Mouse (Mus musculus): Measurements from ENCODE around the gene Capn10. TPM values are rescaled to one million over a fixed set of nuclear protein-coding genes. Genes with fewer than 3 reads are reported as not detected.

Gene Capn10
- polyA plus RNA-seq, 1 experiment from 2014 or later, result 40.2 TPM

DNA sequence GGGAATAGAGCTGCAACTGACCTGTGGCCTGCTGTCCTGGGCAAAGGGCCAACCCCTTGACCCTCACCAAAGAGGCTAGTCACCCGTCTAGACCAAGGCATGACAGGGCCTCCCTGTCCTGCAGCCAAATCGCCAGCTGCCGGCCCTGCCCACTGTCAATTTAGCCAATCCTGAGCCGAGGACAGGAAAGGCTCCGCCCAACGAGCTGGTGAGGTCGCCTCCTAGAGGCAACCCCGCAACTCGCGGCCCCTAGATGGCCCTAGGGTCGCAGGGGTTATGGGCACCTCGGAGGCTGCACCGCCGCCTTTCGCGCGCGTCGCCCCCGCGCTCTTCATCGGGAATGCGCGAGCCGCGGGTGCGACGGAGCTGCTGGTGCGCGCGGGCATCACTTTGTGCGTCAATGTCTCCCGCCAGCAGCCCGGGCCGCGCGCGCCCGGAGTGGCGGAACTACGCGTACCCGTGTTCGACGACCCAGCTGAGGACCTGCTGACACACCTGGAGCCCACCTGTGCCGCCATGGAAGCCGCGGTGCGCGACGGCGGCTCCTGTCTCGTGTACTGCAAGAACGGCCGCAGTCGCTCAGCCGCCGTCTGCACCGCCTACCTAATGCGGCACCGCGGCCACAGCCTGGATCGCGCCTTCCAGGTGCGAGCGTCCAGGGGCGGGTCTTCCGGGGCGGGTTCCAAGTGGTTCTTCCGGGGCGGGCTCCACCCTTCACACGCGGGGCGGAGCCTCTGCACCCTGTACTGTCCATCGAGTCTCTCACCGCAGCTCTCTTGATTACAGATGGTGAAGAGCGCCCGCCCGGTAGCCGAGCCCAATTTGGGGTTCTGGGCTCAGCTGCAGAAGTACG is 27.2 kb upstream of the Capn10 start, which contains the start of gene Dusp28:
Dusp28 (plus strand) TSS at position 203 of the 853 bp plus-strand sequence.
- ATAC-seq (peak; percentile 88), DNase-seq (ENCODE audit: low spot score) (peak; percentile 91)
- no peaks in the 10 kb centered on the region for H3K36me3 ChIP-seq (ENCODE audit: control insufficient read depth, insufficient read depth, low read length)
- no peaks in the 10 kb centered on the region for H3K9me3 ChIP-seq (replicated peaks; ENCODE audit: control insufficient read depth, low read length)
- H3K27ac ChIP-seq (ENCODE audit: low read depth, low read length), result peak within 1 kb of the TSS; percentile 87
- H3K4me2 ChIP-seq (ENCODE audit: low read length), result peak within 1 kb of the TSS; percentile 79
- under 1% methylated on average over 80 of the region's 81 CpGs for WGBS
- no peaks in the 10 kb centered on the region for H3K27me3 ChIP-seq (replicated peaks; ENCODE audit: control insufficient read depth, insufficient read depth, low read length)
- peaks cover 21% of the 10 kb centered on the region for H3K4me1 ChIP-seq (ENCODE audit: control insufficient read depth, insufficient read depth, low read length)
- H3K9ac ChIP-seq (ENCODE audit: low read length), result peak within 1 kb of the TSS; percentile 75
- H3K4me3 ChIP-seq (ENCODE audit: low read depth, low read length), result peak within 1 kb of the TSS; percentile 75

DNA sequence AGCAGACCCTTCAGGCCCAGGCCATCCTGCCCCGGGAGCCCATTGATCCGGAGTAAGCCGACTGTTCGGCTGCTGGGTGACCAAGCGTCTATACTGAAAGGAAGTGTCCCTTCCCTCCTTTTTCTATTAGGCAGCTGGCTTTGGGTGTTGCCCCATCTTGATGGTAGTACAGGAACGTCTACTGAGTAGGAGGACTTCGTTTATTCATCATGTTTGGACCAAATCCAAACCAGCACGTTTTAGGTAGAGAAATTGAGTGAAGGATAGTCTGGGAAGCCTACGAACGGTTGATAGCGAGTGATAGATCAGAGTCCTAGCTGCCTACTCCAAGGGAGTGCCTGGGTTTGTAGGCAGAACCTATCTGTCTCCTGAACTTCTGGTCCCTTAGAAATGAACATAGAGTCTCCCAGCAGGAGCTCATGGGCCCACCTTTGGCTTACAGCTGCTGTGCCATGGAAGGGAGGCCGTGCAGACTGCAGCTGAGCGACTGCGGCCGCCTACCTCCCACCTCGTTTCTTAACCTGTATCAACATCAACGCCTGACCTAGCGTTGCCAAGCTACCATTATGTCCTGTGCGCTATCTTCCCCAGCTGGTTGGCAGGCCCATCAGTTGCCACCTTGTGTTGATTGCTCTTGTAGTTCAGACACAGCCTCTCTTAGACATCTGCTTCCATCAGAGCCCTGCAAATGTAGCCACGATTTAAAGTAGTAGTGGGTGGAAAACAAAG is 26.4 kb upstream of the Capn10 start:
- H3K27me3 ChIP-seq (replicated peaks; ENCODE audit: control insufficient read depth, insufficient read depth, low read length), result no peaks in the 10 kb centered on the region
- peaks cover 26% of the 10 kb centered on the region for H3K4me1 ChIP-seq (ENCODE audit: control insufficient read depth, insufficient read depth, low read length)
- 41% methylated on average over 20 of the region's 20 CpGs for WGBS
- peak overlapping the region; percentile 75 for H3K9ac ChIP-seq (ENCODE audit: low read length)
- H3K4me3 ChIP-seq (ENCODE audit: low read depth, low read length), result peak overlapping the region; percentile 75
- DNase-seq (ENCODE audit: low spot score) (no peak), ATAC-seq (no peak)
- H3K27ac ChIP-seq (ENCODE audit: low read depth, low read length), result peak overlapping the region; percentile 87
- no peaks in the 10 kb centered on the region for H3K9me3 ChIP-seq (replicated peaks; ENCODE audit: control insufficient read depth, low read length)
- H3K36me3 ChIP-seq (ENCODE audit: control insufficient read depth, insufficient read depth, low read length), result no peaks in the 10 kb centered on the region
- H3K4me2 ChIP-seq (ENCODE audit: low read length), result peak overlapping the region; percentile 79

DNA sequence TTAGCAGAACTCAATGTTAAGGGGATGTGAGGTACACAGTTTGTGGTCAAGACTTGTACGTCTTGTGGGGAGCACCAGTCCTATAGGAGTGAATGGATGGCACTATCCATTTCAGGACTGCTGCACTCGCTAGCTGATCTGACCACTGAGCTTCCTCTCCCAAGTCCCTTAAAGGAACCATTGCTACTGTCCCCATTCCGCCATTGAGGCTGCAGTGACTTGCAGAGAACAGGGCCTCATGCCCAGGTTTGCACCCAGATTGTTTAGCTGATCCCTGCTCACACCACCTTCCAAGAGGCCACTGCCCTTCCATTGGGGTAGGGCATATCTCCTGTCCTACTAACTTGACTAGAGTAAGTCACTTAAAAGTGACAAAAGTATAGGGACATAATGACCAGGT is 25.5 kb upstream of the Capn10 start:
- Histone ChIP-seq H3K9ac (ENCODE audit: low read length) (no peak overlapping the region), H3K4me2 (ENCODE audit: low read length) (no peak overlapping the region), H3K4me3 (ENCODE audit: low read depth, low read length) (no peak overlapping the region), H3K9me3 (replicated peaks; ENCODE audit: control insufficient read depth, low read length) (no peaks in the 10 kb centered on the region), H3K27ac (ENCODE audit: low read depth, low read length) (no peak overlapping the region), H3K36me3 (ENCODE audit: control insufficient read depth, insufficient read depth, low read length) (peaks cover under 1% of the 10 kb centered on the region; the same call in 1 of the 2 replicates), H3K4me1 (ENCODE audit: control insufficient read depth, insufficient read depth, low read length) (peaks cover 24% of the 10 kb centered on the region), H3K27me3 (replicated peaks; ENCODE audit: control insufficient read depth, insufficient read depth, low read length) (no peaks in the 10 kb centered on the region)
- no peak for DNase-seq (ENCODE audit: low spot score)
- ATAC-seq, result no peak
- WGBS, result 90% methylated on average over 3 of the region's 3 CpGs

DNA sequence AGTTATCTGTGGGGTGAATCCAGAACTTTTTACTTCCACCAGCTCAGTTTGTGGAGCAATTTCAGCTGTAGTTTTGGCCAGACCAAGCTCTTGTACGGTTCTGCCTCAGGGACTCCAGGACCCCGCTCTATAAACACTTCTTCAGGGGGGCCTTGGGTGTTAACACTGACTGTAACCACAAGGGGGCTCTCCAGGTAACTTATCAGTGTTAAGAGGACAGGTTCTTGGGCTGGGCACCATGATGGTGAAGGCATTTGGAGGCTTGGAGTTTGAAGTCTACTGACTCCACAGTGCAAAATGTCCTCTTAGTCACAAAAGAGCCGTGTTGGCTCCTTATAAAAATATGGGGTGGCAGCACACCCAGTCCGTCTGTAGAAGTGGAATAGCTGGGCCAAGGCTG is 25.1 kb upstream of the Capn10 start:
- peak; percentile 53 for DNase-seq (ENCODE audit: low spot score)
- Histone ChIP-seq H3K9ac (ENCODE audit: low read length) (no peak overlapping the region), H3K9me3 (replicated peaks; ENCODE audit: control insufficient read depth, low read length) (no peaks in the 10 kb centered on the region), H3K27ac (ENCODE audit: low read depth, low read length) (no peak overlapping the region), H3K4me3 (ENCODE audit: low read depth, low read length) (no peak overlapping the region), H3K4me1 (ENCODE audit: control insufficient read depth, insufficient read depth, low read length) (peaks cover 24% of the 10 kb centered on the region), H3K36me3 (ENCODE audit: control insufficient read depth, insufficient read depth, low read length) (peaks cover 4% of the 10 kb centered on the region; the same call in 1 of the 2 replicates), H3K27me3 (replicated peaks; ENCODE audit: control insufficient read depth, insufficient read depth, low read length) (no peaks in the 10 kb centered on the region), H3K4me2 (ENCODE audit: low read length) (no peak overlapping the region)
- 63% methylated on average over 4 of the region's 4 CpGs for WGBS
- ATAC-seq, result no peak

DNA sequence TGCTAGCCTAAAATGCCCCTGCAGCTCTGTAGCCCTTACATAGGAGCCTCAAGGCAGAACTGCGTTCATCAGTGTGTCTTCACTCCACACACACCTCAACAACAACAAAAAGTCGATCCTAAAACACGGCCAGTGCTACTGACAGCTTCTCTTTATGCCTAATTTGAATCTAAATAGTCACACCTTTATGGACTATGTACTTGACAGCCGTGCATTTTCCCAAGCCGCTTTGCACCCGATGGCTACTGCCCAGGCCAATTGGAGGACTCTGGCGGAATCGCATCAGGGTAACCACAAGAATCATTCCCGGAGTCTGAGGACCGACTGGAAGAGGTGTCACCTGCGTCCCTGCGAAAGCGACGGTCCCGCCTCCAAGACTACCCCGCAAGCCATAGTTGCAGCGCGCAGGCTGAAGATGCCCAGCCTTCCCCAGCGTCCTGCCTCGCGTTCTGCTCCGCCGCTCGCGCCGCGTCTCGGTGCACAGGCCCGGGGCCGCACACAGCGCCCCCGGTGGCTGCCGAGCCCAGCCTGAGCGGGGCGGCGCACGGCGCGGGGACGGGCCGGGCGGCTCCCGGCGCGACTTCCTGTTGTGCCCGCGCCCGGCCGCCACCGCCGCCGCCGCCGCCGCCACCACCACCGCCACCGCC is 23.8 kb upstream of the Capn10 start, which contains the start of gene Rnpepl1:
Rnpepl1 (plus strand) TSS at position 545 of the 647 bp plus-strand sequence.
- H3K4me1 ChIP-seq (ENCODE audit: control insufficient read depth, insufficient read depth, low read length), result peaks cover 24% of the 10 kb centered on the region
- peak within 1 kb of the TSS; percentile 93 for H3K9ac ChIP-seq (ENCODE audit: low read length)
- H3K36me3 ChIP-seq (ENCODE audit: control insufficient read depth, insufficient read depth, low read length), result peaks cover 17% of the 10 kb centered on the region

DNA sequence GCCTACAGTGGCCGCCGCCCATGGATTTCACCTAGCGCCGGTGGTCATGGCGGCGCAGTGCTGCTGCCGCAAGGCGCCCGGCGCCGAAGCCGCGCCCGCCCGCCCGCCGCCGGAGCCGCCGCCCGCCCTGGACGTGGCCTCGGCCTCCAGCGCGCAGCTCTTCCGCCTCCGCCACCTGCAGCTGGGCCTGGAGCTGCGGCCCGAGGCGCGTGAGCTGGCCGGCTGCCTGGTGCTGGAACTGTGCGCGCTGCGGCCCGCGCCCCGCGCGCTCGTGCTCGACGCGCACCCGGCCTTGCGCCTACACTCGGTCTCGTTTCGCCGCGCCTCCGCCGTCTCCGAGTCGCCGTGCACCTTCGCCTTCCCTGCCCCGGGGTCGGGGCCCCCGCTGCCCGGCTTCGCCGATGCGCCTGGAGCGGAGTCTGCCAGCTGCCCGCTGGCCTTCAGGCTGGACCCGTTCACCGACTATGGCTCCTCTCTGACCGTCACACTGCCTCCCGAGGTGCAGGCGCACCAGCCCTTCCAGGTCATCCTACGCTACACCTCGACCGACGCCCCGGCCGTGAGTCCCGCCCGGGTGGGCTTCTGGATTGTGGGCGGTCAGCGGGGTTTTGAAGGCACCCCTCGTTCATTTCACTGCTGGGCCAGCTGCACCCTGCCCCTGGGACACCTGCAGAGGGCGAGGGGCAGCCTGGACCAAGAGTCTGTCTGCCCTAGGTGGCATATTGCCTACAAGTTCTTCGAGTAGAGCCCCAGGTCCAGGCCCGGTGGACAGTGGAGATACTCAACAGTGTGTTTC is 23.1 kb upstream of the Capn10 start:
- ATAC-seq, result peak; percentile 51
- Histone ChIP-seq H3K27ac (ENCODE audit: low read depth, low read length) (peak overlapping the region; percentile 93), H3K9me3 (replicated peaks; ENCODE audit: control insufficient read depth, low read length) (no peaks in the 10 kb centered on the region), H3K27me3 (replicated peaks; ENCODE audit: control insufficient read depth, insufficient read depth, low read length) (no peaks in the 10 kb centered on the region), H3K4me1 (ENCODE audit: control insufficient read depth, insufficient read depth, low read length) (peaks cover 24% of the 10 kb centered on the region), H3K4me3 (ENCODE audit: low read depth, low read length) (peak overlapping the region; percentile 82), H3K9ac (ENCODE audit: low read length) (peak overlapping the region; percentile 93), H3K36me3 (ENCODE audit: control insufficient read depth, insufficient read depth, low read length) (peaks cover 25% of the 10 kb centered on the region), H3K4me2 (ENCODE audit: low read length) (peak overlapping the region; percentile 97)
- WGBS, result 1% methylated on average over 69 of the region's 85 CpGs
- peak; percentile 67 for DNase-seq (ENCODE audit: low spot score)

More for the DNA sequence above, 23.8 kb upstream of the Capn10 start, which contains the start of gene Rnpepl1:
- under 1% methylated on average over 33 of the region's 57 CpGs for WGBS
- Histone ChIP-seq H3K27ac (ENCODE audit: low read depth, low read length) (peak within 1 kb of the TSS; percentile 93), H3K9me3 (replicated peaks; ENCODE audit: control insufficient read depth, low read length) (no peaks in the 10 kb centered on the region), H3K4me3 (ENCODE audit: low read depth, low read length) (peak within 1 kb of the TSS; percentile 82), H3K4me2 (ENCODE audit: low read length) (peak within 1 kb of the TSS; percentile 97), H3K27me3 (replicated peaks; ENCODE audit: control insufficient read depth, insufficient read depth, low read length) (no peaks in the 10 kb centered on the region)
- DNase-seq (ENCODE audit: low spot score), result peak; percentile 85
- peak; percentile 79 for ATAC-seq

DNA sequence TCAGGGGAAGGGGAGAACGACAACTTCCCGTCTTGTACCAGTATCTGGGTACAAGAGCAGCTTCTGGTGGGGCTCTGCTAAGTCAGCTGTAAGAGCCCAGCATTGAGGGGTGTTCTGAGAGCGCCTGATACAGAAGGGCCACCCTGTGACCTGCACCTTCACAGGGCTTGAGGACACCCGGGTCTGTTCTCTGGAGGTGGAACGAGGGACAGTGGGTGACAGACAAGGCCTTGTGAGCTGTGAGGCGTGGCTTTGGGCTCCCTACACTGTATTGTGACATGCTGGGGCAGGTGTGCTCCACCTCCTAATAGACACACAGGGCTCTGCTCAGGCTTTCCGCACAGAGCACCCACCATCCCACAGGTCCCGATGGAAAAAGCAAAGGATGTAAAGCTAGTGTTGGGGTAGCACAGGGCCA is 22.4 kb upstream of the Capn10 start:
- Histone ChIP-seq H3K9ac (ENCODE audit: low read length) (peak overlapping the region; percentile 93), H3K4me2 (ENCODE audit: low read length) (peak overlapping the region; percentile 97), H3K36me3 (ENCODE audit: control insufficient read depth, insufficient read depth, low read length) (peaks cover 31% of the 10 kb centered on the region), H3K27me3 (replicated peaks; ENCODE audit: control insufficient read depth, insufficient read depth, low read length) (no peaks in the 10 kb centered on the region), H3K4me3 (ENCODE audit: low read depth, low read length) (peak overlapping the region; percentile 82), H3K4me1 (ENCODE audit: control insufficient read depth, insufficient read depth, low read length) (peaks cover 24% of the 10 kb centered on the region), H3K27ac (ENCODE audit: low read depth, low read length) (peak overlapping the region; percentile 93; the same call in 1 of the 2 replicates), H3K9me3 (replicated peaks; ENCODE audit: control insufficient read depth, low read length) (no peaks in the 10 kb centered on the region)
- ATAC-seq (no peak), DNase-seq (ENCODE audit: low spot score) (peak; percentile 35)
- 35% methylated on average over 8 of the region's 8 CpGs for WGBS

DNA sequence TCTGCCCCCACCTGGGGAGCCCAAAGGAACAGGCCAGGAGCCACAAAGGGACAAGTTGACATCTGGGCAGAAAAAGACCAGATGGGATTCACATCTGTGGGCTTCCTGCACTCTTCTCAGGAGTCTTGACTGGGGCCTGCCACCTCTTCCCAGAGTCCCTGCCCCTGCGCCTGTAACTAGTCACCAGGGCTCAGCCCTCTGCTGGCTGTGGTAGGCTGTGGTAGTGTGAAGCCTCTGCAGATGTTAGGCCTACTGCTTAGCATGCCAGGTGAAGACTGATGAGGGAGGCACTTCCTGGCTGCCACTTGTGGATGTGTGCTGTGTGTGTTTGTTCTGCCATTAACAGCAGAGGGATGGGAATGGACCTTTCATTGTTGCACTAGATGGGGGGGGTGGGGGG is 21.9 kb upstream of the Capn10 start:
- Histone ChIP-seq H3K9me3 (replicated peaks; ENCODE audit: control insufficient read depth, low read length) (no peaks in the 10 kb centered on the region), H3K4me1 (ENCODE audit: control insufficient read depth, insufficient read depth, low read length) (peaks cover 24% of the 10 kb centered on the region), H3K9ac (ENCODE audit: low read length) (peak overlapping the region; percentile 93), H3K27ac (ENCODE audit: low read depth, low read length) (no peak overlapping the region), H3K27me3 (replicated peaks; ENCODE audit: control insufficient read depth, insufficient read depth, low read length) (no peaks in the 10 kb centered on the region), H3K36me3 (ENCODE audit: control insufficient read depth, insufficient read depth, low read length) (peaks cover 37% of the 10 kb centered on the region), H3K4me3 (ENCODE audit: low read depth, low read length) (peak overlapping the region; percentile 82), H3K4me2 (ENCODE audit: low read length) (peak overlapping the region; percentile 97)
- DNase-seq (ENCODE audit: low spot score), result peak; percentile 29
- ATAC-seq, result no peak
- 39% methylated on average over 1 of the region's 1 CpGs for WGBS
